ENCODE assay signal across 23 mouse cellular contexts in genomic region chr19:29603548-29604353, GRCm38 (mm10). TPM values are rescaled to one million over a fixed set of nuclear protein-coding genes. Genes with fewer than 3 reads are reported as not detected.
DNase-seq lines count a peak whose midpoint lies in the region; ATAC-seq and TF ChIP-seq lines count a peak whose summit lies in the region.
"Had no signal": no experiment of that assay in that cellular context is flagged by ENCODE, and none has a peak within 500 bp of the region (broad histone marks: within the 10 kb centered on the region; RNA-seq: fewer than 3 reads in every experiment).

No protein-coding gene starts in this region.

- DNase-seq in liver, embryonic 11.5 days (ENCODE audit: low spot score), result no peak
- peak; percentile 43 for DNase-seq in NIH3T3 (ENCODE audit: low read depth)
- no peak for DNase-seq in cerebellum, postnatal 4 days (ENCODE audit: low spot score in 2 of 2)
- no peak for DNase-seq in hindbrain, embryonic 10.5 days (ENCODE audit: low spot score)
- DNase-seq: adrenal gland, postnatal 10 days; cerebellum, adult 11-12 months; cerebellum, postnatal 10 days; forebrain, postnatal 0 days; gastrocnemius, postnatal 25 days; heart, adult 18-20 months; kidney, adult 18-20 months; layer of hippocampus, adult 9-11 months; right cerebral cortex, postnatal 14 days; thymus, adult 2 months had no signal

- H3K36me3 ChIP-seq in liver, embryonic 12.5 days, result peaks cover 53% of the 10 kb centered on the region
- H3K36me3 ChIP-seq in liver, embryonic 11.5 days (ENCODE audit: control insufficient read depth, insufficient read depth, low read length), result peaks cover 20% of the 10 kb centered on the region
- H3K36me3 ChIP-seq in C2C12 (ENCODE audit: control insufficient read depth, insufficient read depth), result peaks cover 42% of the 10 kb centered on the region
- peaks cover 65% of the 10 kb centered on the region for H3K36me3 ChIP-seq in hindbrain, embryonic 10.5 days

- no peaks in the 10 kb centered on the region for H3K27me3 ChIP-seq in liver, embryonic 12.5 days (replicated peaks)
- H3K27me3 ChIP-seq in liver, embryonic 11.5 days (replicated peaks; ENCODE audit: control insufficient read depth, insufficient read depth, low read length), result no peaks in the 10 kb centered on the region
- H3K27me3 ChIP-seq in C2C12 (ENCODE audit: control insufficient read depth, insufficient read depth, insufficient read length), result no peaks in the 10 kb centered on the region
- no peaks in the 10 kb centered on the region for H3K27me3 ChIP-seq in hindbrain, embryonic 10.5 days (ENCODE audit: insufficient read depth, poor library complexity, severe bottlenecking)
- H3K27me3 ChIP-seq: hindbrain, embryonic 13.5 days; midbrain, embryonic 13.5 days had no signal

- no peaks in the 10 kb centered on the region for H3K9me3 ChIP-seq in liver, embryonic 12.5 days (replicated peaks)
- H3K9me3 ChIP-seq in liver, embryonic 11.5 days (ENCODE audit: control insufficient read depth, low read length), result no peaks in the 10 kb centered on the region
- H3K9me3 ChIP-seq in hindbrain, embryonic 10.5 days, result no peaks in the 10 kb centered on the region
- H3K9me3 ChIP-seq: hindbrain, embryonic 13.5 days; midbrain, embryonic 13.5 days had no signal

- H3ac ChIP-seq in C2C12 (ENCODE audit: control insufficient read depth, insufficient read length, low read depth), result no peak overlapping the region

- H3K4me2 ChIP-seq in liver, embryonic 12.5 days, result no peak overlapping the region
- H3K4me2 ChIP-seq in liver, embryonic 11.5 days, result no peak overlapping the region
- H3K4me2 ChIP-seq: hindbrain, embryonic 13.5 days; midbrain, embryonic 13.5 days had no signal

- no peak overlapping the region for H3K27ac ChIP-seq in liver, embryonic 12.5 days
- no peak overlapping the region for H3K27ac ChIP-seq in liver, embryonic 11.5 days (ENCODE audit: low read depth, low read length)
- no peak overlapping the region for H3K27ac ChIP-seq in hindbrain, embryonic 10.5 days
- H3K27ac ChIP-seq: hindbrain, embryonic 13.5 days; macrophage; midbrain, embryonic 13.5 days; stomach, postnatal 0 days had no signal

- no peaks in the 10 kb centered on the region for H3K4me1 ChIP-seq in liver, embryonic 12.5 days
- no peaks in the 10 kb centered on the region for H3K4me1 ChIP-seq in liver, embryonic 11.5 days (replicated peaks; ENCODE audit: control insufficient read depth, insufficient read depth, low read length)
- H3K4me1 ChIP-seq in hindbrain, embryonic 10.5 days (replicated peaks), result no peaks in the 10 kb centered on the region
- H3K4me1 ChIP-seq: hindbrain, embryonic 13.5 days; midbrain, embryonic 13.5 days had no signal

- TF ChIP-seq CTCF in C2C12 (IDR thresholded peaks at IDR 0.05; ENCODE audit: control insufficient read depth, insufficient read depth, insufficient read length), result no peak

- H3K9ac ChIP-seq in liver, embryonic 12.5 days, result no peak overlapping the region
- no peak overlapping the region for H3K9ac ChIP-seq in liver, embryonic 11.5 days (ENCODE audit: low read depth, low read length)
- H3K9ac ChIP-seq: forebrain, postnatal 0 days; hindbrain, embryonic 13.5 days; midbrain, embryonic 13.5 days had no signal

- H3K4me3 ChIP-seq in liver, embryonic 12.5 days, result no peak overlapping the region
- H3K4me3 ChIP-seq in liver, embryonic 11.5 days (ENCODE audit: low read depth, low read length), result no peak overlapping the region
- H3K4me3 ChIP-seq in C2C12 (ENCODE audit: insufficient read depth, poor library complexity, severe bottlenecking), result no peak overlapping the region
- H3K4me3 ChIP-seq in hindbrain, embryonic 10.5 days, result no peak overlapping the region
- H3K4me3 ChIP-seq: hindbrain, embryonic 13.5 days; midbrain, embryonic 13.5 days had no signal

- ATAC-seq in liver, embryonic 12.5 days, result peak; percentile 8; the same call in 1 of the 2 replicates
- ATAC-seq in liver, embryonic 11.5 days (replicated peaks; ENCODE audit: low FRiP score), result no peak
- ATAC-seq in erythroid progenitor cell, adult 5-6 weeks (replicated peaks; ENCODE audit: low FRiP score, poor library complexity, severe bottlenecking), result no peak
- ATAC-seq: CD4-positive, CD25-positive, alpha-beta regulatory T cell, adult 4 months; forebrain, postnatal 0 days; lung, postnatal 0 days; midbrain, embryonic 13.5 days had no signal

- WGBS in liver, embryonic 12.5 days (ENCODE audit: insufficient replicate concordance), result 73% methylated on average over 14 of the region's 14 CpGs
- WGBS in liver, embryonic 11.5 days, result 81% methylated on average over 14 of the region's 14 CpGs
- WGBS in hindbrain, embryonic 10.5 days, result 91% methylated on average over 14 of the region's 14 CpGs

- no peaks in the 10 kb centered on the region for H3K79me3 ChIP-seq in C2C12 (ENCODE audit: low read depth)

- H3K79me2 ChIP-seq in C2C12 (ENCODE audit: control insufficient read depth, insufficient read depth), result no peaks in the 10 kb centered on the region

TF ChIP-seq in C2C12, 6 proteins besides CTCF, POLR2A, EP300 and RAD21:
- no peak for TF ChIP-seq USF1 (IDR thresholded peaks at IDR 0.05; ENCODE audit: low read depth)
- no peak for TF ChIP-seq MYOD1 (IDR thresholded peaks at IDR 0.05; ENCODE audit: control insufficient read depth, insufficient read length, low read depth)
- TF ChIP-seq CEBPB (IDR thresholded peaks at IDR 0.05; ENCODE audit: low read depth), result no peak
- no peak for TF ChIP-seq MAX (IDR thresholded peaks at IDR 0.05)
- TF ChIP-seq FOSL1 (IDR thresholded peaks at IDR 0.05; ENCODE audit: insufficient read depth, low read length, poor library complexity, severe bottlenecking), result peak; percentile 37
- TF ChIP-seq MYOG (IDR thresholded peaks at IDR 0.05; ENCODE audit: control insufficient read depth, extremely low read depth, insufficient read length), result no peak

RNA-seq across cellular contexts. Expression of gene Ermp1, which starts 44.5 kb away (rescaled TPM):
- 18.3 and 19.3 TPM in 2 replicates for polyA plus RNA-seq in liver, embryonic 12.5 days (2016; fragmentation: Nextera tagmentation; extraction: Ambion mirVana)
- polyA plus RNA-seq in liver, embryonic 11.5 days (2014; fragmentation: Nextera tagmentation; extraction: Ambion mirVana), result 15.9 and 18.6 TPM in 2 replicates
- polyA plus RNA-seq in C2C12 (2012; fragmentation: generic; extraction: Trizol), result 8.8 TPM
- 15.5 and 25.6 TPM in 2 replicates for total RNA-seq in erythroid progenitor cell, adult 5-6 weeks (2015; ENCODE audit: low replicate concordance)
- 21.3 and 27.7 TPM in 2 replicates for total RNA-seq in erythroid progenitor cell, adult 5-6 weeks (2017; ENCODE audit: low replicate concordance)
- polyA plus RNA-seq in hindbrain, embryonic 10.5 days (2016; fragmentation: Nextera tagmentation; extraction: Ambion mirVana), result 12.8 and 16.1 TPM in 2 replicates
